Mouse (Mus musculus) lung, postnatal 0 days (tissue): ENCODE results near the gene Rnf216. TPM values are rescaled to one million over a fixed set of nuclear protein-coding genes. Genes with fewer than 3 reads are reported as not detected.
"Not testable (repeated sequence)": the region's sequence is repeated elsewhere in the genome, so short reads cannot be mapped to it uniquely, and the experiment has no call there.

ENCODE experiments used
- ATAC-seq: fragments of 200-750 bp; cut with Nextera tagmentation; 2 replicates; pipeline ENCODE4 v1.8.0; 2017; ENCODE audit warnings: moderate library complexity
- DNase-seq: peaks from one replicate; pipeline ENCODE4 v3.0.0-alpha.2; 2016; ENCODE audit warnings: low spot score
- H3K27ac ChIP-seq: fragments of 300-500 bp; sonication (generic); 2 replicates; pipeline ENCODE4 v1.5.1; 2014; ENCODE audit warnings: antibody characterized with exemption, mild to moderate bottlenecking, low read length, mixed read lengths
- H3K27me3 ChIP-seq: fragments of 300-500 bp; sonication (generic); replicated peaks from 2 replicates; pipeline ENCODE4 v1.6.1; 2014; ENCODE audit warnings: low read length, mixed read lengths; ENCODE audit not compliant: insufficient read depth
- H3K36me3 ChIP-seq: fragments of 300-500 bp; sonication (generic); 2 replicates; pipeline ENCODE4 v1.6.1; 2014; ENCODE audit warnings: low read length, mixed read lengths; ENCODE audit not compliant: insufficient read depth
- H3K4me1 ChIP-seq: fragments of 300-500 bp; sonication (generic); 2 replicates; pipeline ENCODE4 v1.6.1; 2014; ENCODE audit warnings: antibody characterized with exemption, low read depth, low read length, mixed read lengths; ENCODE audit not compliant: insufficient read depth
- H3K4me2 ChIP-seq: fragments of 300-500 bp; sonication (generic); replicated peaks from 2 replicates; pipeline ENCODE4 v1.6.1; 2014; ENCODE audit warnings: low read depth, mild to moderate bottlenecking, low read length, moderate library complexity, mixed read lengths
- H3K4me3 ChIP-seq: fragments of 300-500 bp; sonication (generic); 2 replicates; pipeline ENCODE4 v1.5.1; 2014; ENCODE audit warnings: low read depth, low read length
- H3K9ac ChIP-seq: fragments of 300-500 bp; sonication (generic); replicated peaks from 2 replicates; pipeline ENCODE4 v1.6.1; 2014; ENCODE audit warnings: low read depth, mild to moderate bottlenecking
- H3K9me3 ChIP-seq: fragments of 300-500 bp; sonication (generic); 2 replicates; pipeline ENCODE4 v1.6.1; 2016; ENCODE audit warnings: low read length, mixed read lengths
- CTCF ChIP-seq: IDR thresholded peaks from 2 replicates; pipeline ENCODE4 v1.5.1; 2016; ENCODE audit warnings: antibody characterized with exemption, mild to moderate bottlenecking
- EP300 ChIP-seq: IDR thresholded peaks from 2 replicates; pipeline ENCODE4 v1.6.1; 2016; ENCODE audit warnings: antibody characterized with exemption, mild to moderate bottlenecking, control low read depth
- WGBS: fragments of 180-500 bp; shearing (Covaris S2); extraction: QIAGEN DNeasy Blood & Tissue Kit; methylation state at CpG from one replicate; pipeline ENCODE4 v1.1.7; 2014; 5-methylcytosine and 5-hydroxymethylcytosine counted together
- polyA plus RNA-seq: library from polyadenylated mRNA; unstranded; fragments of >200 nt; fragmentation: Nextera tagmentation; extraction: Ambion mirVana; gene quantifications from 2 replicates; pipeline ENCODE4 v1.2.1, GENCODE M21; 2015

Rnf216 gene
- polyA plus RNA-seq, 1 experiment from 2014 or later, result 23.2 TPM

DNA sequence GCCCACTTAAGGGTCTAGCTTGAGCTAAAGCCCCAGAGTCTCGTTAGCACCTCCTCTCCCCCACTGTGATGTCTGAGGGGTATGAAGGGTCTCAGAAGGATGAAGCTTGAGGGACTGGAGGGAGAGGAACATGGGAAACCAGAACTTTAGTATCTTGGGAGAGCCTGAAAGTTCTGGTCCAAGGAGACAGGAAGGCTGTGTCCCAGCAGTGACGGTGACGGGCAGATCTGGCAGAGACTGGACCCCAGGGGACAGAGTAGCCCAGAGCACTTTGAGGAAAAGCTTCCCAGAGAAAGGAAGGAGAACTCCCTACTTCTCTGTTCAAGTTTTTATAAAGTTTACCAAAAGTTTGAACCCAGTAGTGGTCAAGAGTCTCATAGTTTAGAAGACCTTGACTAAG lies 34.7 kb upstream of the Rnf216 start, which contains the start of gene Olfr718-ps1:
Olfr718-ps1 (minus strand) TSS at position 101 of the 400 bp plus-strand sequence.
- Histone ChIP-seq H3K9ac (no peak within 1 kb of the TSS), H3K4me3 (no peak within 1 kb of the TSS), H3K27me3 (no peaks in the 10 kb centered on the region), H3K9me3 (no peaks in the 10 kb centered on the region), H3K36me3 (no peaks in the 10 kb centered on the region), H3K27ac (no peak within 1 kb of the TSS), H3K4me2 (no peak within 1 kb of the TSS), H3K4me1 (no peaks in the 10 kb centered on the region)
- TF ChIP-seq EP300 (no peak), CTCF (no peak)
- ATAC-seq (no peak), DNase-seq (no peak)
- 56% methylated on average over 3 of the region's 3 CpGs for WGBS

DNA sequence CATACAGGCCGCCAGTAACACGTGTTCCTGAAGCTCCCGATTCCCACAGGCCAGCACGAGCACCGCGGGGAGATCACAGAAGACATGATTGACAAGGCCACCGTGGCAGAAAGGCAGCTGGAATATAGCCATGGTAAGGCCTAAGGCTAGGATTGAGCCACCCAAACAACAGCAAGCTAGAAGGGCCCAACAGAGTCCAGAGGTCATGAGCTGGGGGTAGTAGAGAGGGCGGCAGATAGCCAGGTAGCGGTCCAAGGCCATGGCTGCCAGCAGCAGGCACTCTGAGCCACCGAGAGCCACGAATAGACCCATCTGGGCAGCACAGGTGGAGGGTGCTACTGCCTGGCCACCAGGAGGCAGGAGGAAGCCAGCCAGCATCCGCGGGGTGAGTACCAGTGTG lies 24.8 kb upstream of the Rnf216 start:
- Histone ChIP-seq H3K4me3 (no peak overlapping the region), H3K27ac (no peak overlapping the region), H3K9ac (no peak overlapping the region), H3K4me1 (no peaks in the 10 kb centered on the region), H3K27me3 (no peaks in the 10 kb centered on the region), H3K4me2 (no peak overlapping the region), H3K36me3 (no peaks in the 10 kb centered on the region), H3K9me3 (no peaks in the 10 kb centered on the region)
- 89% methylated on average over 13 of the region's 13 CpGs for WGBS
- DNase-seq (no peak), ATAC-seq (no peak)
- TF ChIP-seq EP300 (no peak), CTCF (no peak)

DNA sequence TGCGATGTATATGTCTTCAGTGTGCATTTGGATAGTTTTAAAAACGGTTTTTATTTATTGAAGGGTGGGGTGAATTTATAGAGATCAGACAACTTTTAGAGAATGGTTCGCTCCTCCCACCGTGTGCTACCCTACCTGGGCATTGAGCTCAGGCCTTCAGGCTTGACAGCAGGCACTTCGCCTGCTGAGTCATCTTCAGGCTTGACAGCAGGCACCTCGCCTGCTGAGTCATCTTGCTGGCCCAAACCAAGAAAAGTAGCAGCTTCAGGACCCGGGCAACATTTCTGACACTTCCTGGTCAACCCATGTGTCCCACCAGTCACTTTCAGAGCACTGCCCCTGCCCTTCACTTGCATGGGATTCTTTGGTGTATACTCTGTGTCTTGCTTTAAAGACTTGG lies 22.2 kb upstream of the Rnf216 start:
- Histone ChIP-seq H3K4me2 (no peak overlapping the region), H3K4me1 (no peaks in the 10 kb centered on the region), H3K27ac (no peak overlapping the region), H3K4me3 (no peak overlapping the region), H3K36me3 (no peaks in the 10 kb centered on the region), H3K9ac (no peak overlapping the region), H3K9me3 (no peaks in the 10 kb centered on the region), H3K27me3 (no peaks in the 10 kb centered on the region)
- no peak for DNase-seq
- no peak for ATAC-seq
- 86% methylated on average over 7 of the region's 7 CpGs for WGBS
- TF ChIP-seq CTCF (no peak), EP300 (no peak)

DNA sequence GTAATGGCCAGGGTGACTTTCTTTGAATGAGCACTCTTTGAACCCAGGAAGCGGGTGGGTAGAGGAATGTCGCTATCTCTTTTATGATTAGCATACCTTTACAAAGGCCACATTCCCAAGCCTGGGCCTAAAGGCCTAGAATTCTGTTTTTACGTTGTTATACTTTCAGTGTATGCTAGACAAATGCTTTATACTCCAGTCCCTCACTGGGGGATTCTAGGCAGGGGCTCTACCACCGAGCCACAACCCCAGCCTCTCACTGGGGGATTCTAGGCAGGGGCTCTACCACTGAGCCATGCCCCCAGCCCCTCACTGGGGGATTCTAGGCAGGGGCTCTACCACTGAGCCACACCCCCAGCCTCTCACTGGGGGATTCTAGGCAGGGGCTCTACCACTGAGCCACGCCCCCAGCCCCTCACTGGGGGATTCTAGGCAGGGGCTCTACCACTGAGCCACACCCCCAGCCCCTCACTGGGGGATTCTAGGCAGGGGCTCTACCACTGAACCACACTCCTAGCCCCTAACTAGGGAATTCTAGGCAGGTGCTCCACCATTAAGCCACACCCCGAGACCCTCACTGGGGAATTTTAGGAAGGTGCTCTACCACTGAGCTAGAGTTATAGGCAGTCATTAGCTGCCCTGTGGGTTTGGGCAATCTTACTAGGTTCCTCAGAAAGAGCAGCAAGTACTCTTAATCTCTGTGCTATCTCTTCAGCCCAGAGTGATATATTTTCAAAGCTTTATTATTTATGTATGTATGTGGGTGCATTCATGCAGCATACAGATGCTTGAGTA lies 21.6 kb upstream of the Rnf216 start:
- H3K9me3 ChIP-seq, H3K27ac ChIP-seq, ATAC-seq, H3K4me1 ChIP-seq, H3K36me3 ChIP-seq, H3K27me3 ChIP-seq, H3K9ac ChIP-seq, H3K4me2 ChIP-seq, H3K4me3 ChIP-seq, DNase-seq: not testable (repeated sequence)
- WGBS, result 76% methylated on average over 3 of the region's 6 CpGs

DNA sequence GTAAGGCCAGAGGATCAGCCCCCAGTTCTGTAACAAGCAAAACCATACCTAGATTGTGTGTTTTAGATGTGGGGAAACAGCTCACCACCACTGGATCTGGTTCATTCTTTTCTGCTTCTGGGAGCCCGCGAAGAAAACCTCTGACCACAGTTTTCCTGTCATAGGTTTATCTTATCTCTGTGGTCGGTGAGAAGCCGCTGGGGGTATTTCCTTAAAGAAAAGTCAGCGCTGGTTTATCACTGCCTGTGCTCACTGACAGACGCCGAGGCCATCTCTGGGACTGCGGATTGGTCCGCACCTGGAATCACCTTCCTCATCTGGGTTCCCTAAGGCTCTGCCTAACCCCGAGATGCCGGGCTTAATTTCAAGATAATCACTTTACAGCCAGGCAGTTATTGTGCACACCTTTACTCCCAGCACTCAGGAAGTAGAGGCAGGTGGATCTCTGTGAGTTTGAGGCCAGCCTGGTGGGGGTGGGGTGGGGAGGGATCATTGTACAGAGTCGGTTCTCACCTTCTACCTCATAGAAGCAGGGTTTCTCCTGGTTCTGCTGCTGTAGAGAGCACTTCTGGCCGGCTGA lies 20.2 kb upstream of the Rnf216 start:
- WGBS, result 55% methylated on average over 13 of the region's 13 CpGs
- Histone ChIP-seq H3K4me1 (no peaks in the 10 kb centered on the region), H3K4me3 (no peak overlapping the region), H3K9ac (no peak overlapping the region), H3K27ac (no peak overlapping the region), H3K36me3 (no peaks in the 10 kb centered on the region), H3K4me2 (no peak overlapping the region), H3K9me3 (no peaks in the 10 kb centered on the region), H3K27me3 (no peaks in the 10 kb centered on the region)
- ATAC-seq (no peak), DNase-seq (no peak)
- TF ChIP-seq CTCF, result no peak
- TF ChIP-seq EP300, result no peak

DNA sequence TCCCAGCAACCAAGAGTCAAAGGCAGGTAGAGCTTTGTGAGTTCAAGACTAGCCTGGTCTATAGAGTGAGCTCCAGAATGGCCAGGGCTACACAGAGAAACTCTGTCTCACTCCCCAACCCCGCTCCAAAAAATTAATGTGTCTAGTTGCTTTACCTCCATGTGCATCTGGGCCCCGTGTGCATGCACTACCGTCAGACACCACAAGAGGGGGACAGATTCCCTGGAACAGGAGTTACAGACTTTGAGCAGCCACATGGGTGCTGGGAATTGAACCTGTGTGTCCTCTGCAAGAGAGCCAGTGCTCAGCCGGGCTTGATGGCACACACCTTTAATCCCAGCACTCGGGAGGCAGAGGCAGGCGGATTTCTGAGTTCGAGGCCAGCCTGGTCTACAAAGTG lies 17.5 kb upstream of the Rnf216 start:
- TF ChIP-seq EP300 (no peak), CTCF (peak; percentile 45)
- Histone ChIP-seq H3K27me3 (no peaks in the 10 kb centered on the region), H3K9ac (no peak overlapping the region), H3K36me3 (no peaks in the 10 kb centered on the region), H3K27ac (no peak overlapping the region), H3K4me3 (no peak overlapping the region), H3K4me2 (no peak overlapping the region), H3K4me1 (no peaks in the 10 kb centered on the region), H3K9me3 (no peaks in the 10 kb centered on the region)
- DNase-seq (no peak), ATAC-seq (no peak)
- WGBS, result 91% methylated on average over 7 of the region's 7 CpGs
